Mouse (Mus musculus) C2C12 (cell line): ENCODE measurements at regions not wholly inside any gene's neighbourhood (a gene's known extent, or its start where the extent isn't known, plus 50 kb on each side); places are given as distances from the start of the nearest gene placed in this dataset.

Source experiments
- H3K27me3 ChIP-seq: one replicate; pipeline ENCODE4 v1.6.1; 2011; ENCODE audit not compliant: control insufficient read depth, insufficient read depth, insufficient read length
- H3K36me3 ChIP-seq: one replicate; pipeline ENCODE4 v1.6.1; 2011; ENCODE audit not compliant: control insufficient read depth, insufficient read depth
- H3K4me3 ChIP-seq: one replicate; pipeline ENCODE4 v1.5.1; 2011; ENCODE audit warnings: mild to moderate bottlenecking, control low read depth; ENCODE audit not compliant: poor library complexity, insufficient read depth, severe bottlenecking
- H3K79me2 ChIP-seq: one replicate; pipeline ENCODE4 v1.6.1; 2011; ENCODE audit not compliant: control insufficient read depth, insufficient read depth
- H3K79me3 ChIP-seq: one replicate; pipeline ENCODE4 v1.6.1; 2011; ENCODE audit warnings: low read depth, control low read depth
- H3ac ChIP-seq: one replicate; pipeline ENCODE3; 2011; ENCODE audit warnings: low read depth; ENCODE audit not compliant: control insufficient read depth, insufficient read length
- CEBPB ChIP-seq: IDR thresholded peaks from one replicate; pipeline ENCODE4 v1.6.1; 2011; ENCODE audit warnings: low read depth, mild to moderate bottlenecking, control low read depth, moderate library complexity
- CTCF ChIP-seq: IDR thresholded peaks from one replicate; pipeline ENCODE4 v1.5.1; 2011; ENCODE audit not compliant: control insufficient read depth, insufficient read depth, insufficient read length
- FOSL1 ChIP-seq: IDR thresholded peaks from one replicate; pipeline ENCODE4 v1.8.0; 2011; ENCODE audit warnings: mild to moderate bottlenecking, low read length; ENCODE audit not compliant: poor library complexity, insufficient read depth, severe bottlenecking
- MAX ChIP-seq: IDR thresholded peaks from one replicate; pipeline ENCODE4 v1.6.1; 2011; ENCODE audit warnings: mild to moderate bottlenecking, control low read depth
- MYOD1 ChIP-seq: IDR thresholded peaks from one replicate; pipeline ENCODE4 v1.6.1; 2011; ENCODE audit warnings: low read depth; ENCODE audit not compliant: control insufficient read depth, insufficient read length
- MYOG ChIP-seq: IDR thresholded peaks from one replicate; pipeline ENCODE4 v1.6.1; 2011; ENCODE audit not compliant: control insufficient read depth, insufficient read length; ENCODE audit errors: extremely low read depth
- USF1 ChIP-seq: IDR thresholded peaks from one replicate; pipeline ENCODE4 v1.6.1; 2011; ENCODE audit warnings: low read depth, mild to moderate bottlenecking, control low read depth, moderate library complexity

DNA sequence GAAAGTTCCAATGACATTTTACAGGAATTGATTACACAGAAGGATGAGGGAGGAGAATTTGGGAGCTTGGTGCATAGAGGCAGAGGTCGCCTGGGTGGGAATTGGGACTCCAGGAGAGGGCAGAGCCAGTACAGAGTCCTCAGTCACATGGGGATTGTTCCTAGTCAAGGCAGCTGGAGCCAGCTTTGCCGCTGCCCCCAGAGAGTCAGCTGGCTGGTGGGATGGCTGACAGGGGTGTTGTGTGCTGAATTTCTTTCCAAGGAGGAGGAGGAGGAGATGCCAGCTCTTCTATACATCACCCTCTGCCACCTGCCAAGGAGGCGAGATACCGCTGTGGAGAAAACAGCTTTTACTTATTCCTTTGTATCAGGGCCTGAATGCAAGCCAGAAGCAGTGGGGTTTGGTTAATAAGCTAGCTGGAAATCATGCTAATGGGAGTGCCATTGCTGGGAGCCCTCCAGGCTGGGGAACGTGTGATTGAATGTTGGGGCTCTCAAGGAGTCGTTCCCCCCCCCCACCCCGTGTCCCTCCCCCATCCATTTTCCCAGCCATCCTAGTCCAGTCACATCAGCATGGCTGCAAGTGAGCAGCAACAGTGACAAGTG is 78.8 kb upstream of the Dlx2 start:
- Histone ChIP-seq H3K4me3 (no peak overlapping the region), H3K79me3 (no peaks in the 10 kb centered on the region), H3K36me3 (no peaks in the 10 kb centered on the region), H3K79me2 (no peaks in the 10 kb centered on the region), H3K27me3 (no peaks in the 10 kb centered on the region), H3ac (no peak overlapping the region)
- TF ChIP-seq MYOG: no peak
- TF ChIP-seq MYOD1: no peak
- no peak for TF ChIP-seq CEBPB
- TF ChIP-seq MAX: no peak
- TF ChIP-seq USF1: no peak
- TF ChIP-seq CTCF: no peak
- no peak for TF ChIP-seq FOSL1

DNA sequence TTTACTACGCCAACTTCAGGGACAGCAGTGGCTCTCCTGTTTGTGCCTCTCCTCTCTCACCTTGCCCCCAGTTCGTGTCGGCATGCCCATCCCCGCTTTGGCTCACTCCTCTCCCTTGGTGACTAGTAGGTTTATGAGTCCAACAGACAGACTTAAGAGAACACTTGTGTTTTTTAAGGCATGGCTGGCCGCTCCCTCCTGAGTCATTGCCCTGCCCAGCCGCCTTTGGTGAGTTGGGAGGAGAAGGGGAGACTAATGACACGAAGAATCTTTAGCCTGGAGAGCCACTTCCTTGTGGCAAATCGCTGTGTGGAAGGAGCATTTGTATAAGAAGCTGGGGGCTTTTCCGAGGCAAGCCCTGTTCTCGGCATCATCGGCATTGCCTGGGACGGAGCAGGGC is 79.8 kb upstream of the Dlx2 start:
- Histone ChIP-seq H3K36me3 (no peaks in the 10 kb centered on the region), H3K27me3 (no peaks in the 10 kb centered on the region), H3K79me2 (no peaks in the 10 kb centered on the region), H3K4me3 (no peak overlapping the region), H3ac (peak overlapping the region; percentile 38), H3K79me3 (no peaks in the 10 kb centered on the region)
- TF ChIP-seq CTCF (no peak), MYOG (no peak)

DNA sequence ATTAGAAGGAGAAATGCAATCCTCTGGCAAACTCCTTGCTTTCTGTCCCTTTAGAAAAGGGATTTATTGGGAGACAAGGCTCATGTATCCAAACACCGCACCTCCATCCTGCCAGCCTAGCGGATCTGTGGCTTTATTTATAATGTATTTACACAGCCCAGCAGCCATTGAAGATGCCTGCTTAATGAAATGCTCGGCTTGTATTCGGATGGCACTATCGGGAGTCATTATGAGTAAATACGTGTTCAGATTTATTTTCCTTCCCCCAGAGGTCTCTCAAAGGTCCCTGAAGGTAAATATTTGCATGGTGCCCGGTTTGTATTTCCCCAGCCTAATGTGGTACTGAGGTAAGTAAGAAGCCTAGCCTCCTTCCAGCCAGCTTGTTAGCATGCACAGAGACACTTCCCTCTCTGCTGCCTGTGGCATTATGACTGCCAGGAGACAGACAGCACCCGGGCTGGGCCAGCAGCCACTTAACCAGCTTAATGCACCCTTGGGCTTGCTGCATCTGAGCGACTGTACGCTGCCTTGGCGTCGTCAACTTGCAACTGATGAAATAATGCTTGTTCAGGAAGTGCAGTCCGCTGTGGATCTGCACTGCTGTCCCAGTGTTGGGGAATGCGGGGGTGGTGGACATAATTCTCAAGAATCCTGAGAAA is 80.7 kb upstream of the Dlx2 start:
- H3K27me3 ChIP-seq: no peaks in the 10 kb centered on the region
- no peaks in the 10 kb centered on the region for H3K79me3 ChIP-seq
- H3K4me3 ChIP-seq: no peak overlapping the region
- no peak overlapping the region for H3ac ChIP-seq
- no peaks in the 10 kb centered on the region for H3K79me2 ChIP-seq
- H3K36me3 ChIP-seq: no peaks in the 10 kb centered on the region
- TF ChIP-seq MYOG (no peak), CTCF (no peak), MAX (no peak), USF1 (no peak), CEBPB (no peak), FOSL1 (no peak), MYOD1 (no peak)

DNA sequence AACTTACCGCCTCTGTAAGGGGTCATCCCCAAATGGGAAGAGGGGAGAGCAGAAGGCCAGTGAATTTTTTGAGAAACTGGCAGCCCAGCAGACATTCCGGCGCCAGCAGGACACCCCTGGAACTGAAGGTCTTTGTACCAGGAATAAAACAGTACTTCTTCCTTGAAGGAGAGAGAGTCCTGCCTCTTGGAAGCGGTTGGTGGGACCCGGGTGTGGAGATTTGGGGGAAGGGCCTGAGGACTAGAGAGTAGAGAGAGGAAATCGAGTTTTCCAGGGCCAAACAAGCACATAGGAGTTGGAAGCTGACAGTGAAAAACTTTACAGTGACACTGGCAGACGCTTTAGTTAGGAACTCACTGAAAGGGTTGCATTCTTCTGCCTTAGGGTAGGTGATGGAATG is 82.3 kb upstream of the Dlx2 start:
- TF ChIP-seq CTCF: no peak
- TF ChIP-seq CEBPB: no peak
- no peak for TF ChIP-seq MYOD1
- TF ChIP-seq FOSL1: no peak
- no peak for TF ChIP-seq USF1
- TF ChIP-seq MYOG: no peak
- no peak for TF ChIP-seq MAX
- H3K36me3 ChIP-seq: no peaks in the 10 kb centered on the region
- no peaks in the 10 kb centered on the region for H3K27me3 ChIP-seq
- H3K4me3 ChIP-seq: no peak overlapping the region
- no peaks in the 10 kb centered on the region for H3K79me2 ChIP-seq
- H3K79me3 ChIP-seq: no peaks in the 10 kb centered on the region
- no peak overlapping the region for H3ac ChIP-seq

DNA sequence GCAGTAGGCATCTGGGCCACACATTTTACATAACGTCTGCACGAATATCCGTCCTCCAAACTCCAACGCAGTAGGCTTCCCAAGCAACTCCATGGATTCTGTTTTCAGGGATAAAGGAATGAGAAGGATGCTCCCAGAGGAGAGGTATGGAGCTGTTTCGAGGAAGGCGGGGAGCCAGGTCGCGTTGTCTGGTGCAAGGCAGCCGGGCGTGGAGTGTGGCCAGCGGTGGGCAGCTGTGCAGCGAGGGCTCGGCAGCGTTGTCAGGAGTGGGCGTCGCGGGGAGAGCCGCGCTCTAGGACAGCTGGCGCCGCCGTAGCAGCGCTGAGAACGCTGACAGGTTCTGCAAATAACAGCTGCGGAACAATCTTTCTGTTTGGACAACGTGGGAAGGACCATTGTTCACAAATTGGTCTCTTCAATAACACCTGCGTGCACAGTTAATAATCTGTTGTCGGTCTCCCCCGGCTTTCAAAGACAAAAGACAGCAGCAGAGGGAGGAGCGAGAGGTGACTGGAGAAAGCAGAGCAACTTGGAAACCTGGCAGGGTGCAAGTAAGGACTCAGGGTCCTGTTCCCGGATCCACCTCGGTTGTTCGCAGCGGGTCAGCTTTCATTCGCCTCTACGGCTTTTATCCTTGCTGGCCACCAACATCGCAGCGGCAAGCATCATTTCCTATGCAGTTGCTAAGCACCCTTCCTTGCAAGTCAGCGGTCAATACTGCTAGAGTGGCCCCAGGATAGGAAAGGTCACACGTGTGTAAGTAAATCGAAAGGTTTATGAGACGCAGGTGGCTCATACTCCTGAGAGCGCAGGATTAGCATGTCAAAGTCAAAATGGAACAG is 83.0 kb upstream of the Dlx2 start:
- Histone ChIP-seq H3K79me3 (no peaks in the 10 kb centered on the region), H3K4me3 (no peak overlapping the region), H3ac (no peak overlapping the region), H3K36me3 (no peaks in the 10 kb centered on the region), H3K27me3 (no peaks in the 10 kb centered on the region), H3K79me2 (no peaks in the 10 kb centered on the region)
- TF ChIP-seq MYOG (no peak), MAX (no peak), MYOD1 (peak; percentile 24), CEBPB (no peak), CTCF (no peak)

DNA sequence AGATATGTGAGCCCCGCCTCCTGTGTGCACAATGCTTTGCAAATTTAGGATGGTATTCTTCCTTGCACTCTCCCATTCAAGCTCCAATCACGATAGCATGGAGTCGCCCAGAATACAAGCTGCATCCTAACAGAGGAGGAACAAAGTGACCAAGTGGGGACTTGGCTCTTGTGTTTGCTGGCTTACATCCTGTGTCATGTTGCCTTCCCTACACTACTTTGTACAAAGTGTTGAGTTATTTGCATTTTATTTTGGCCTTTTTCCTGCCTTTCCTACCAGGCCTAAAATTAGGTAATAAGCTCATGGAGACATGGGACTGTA is 83.5 kb upstream of the Dlx2 start:
- TF ChIP-seq USF1 (no peak), MYOD1 (no peak), MAX (no peak), MYOG (no peak), FOSL1 (no peak), CTCF (no peak), CEBPB (no peak)
- Histone ChIP-seq H3K79me2 (no peaks in the 10 kb centered on the region), H3K79me3 (no peaks in the 10 kb centered on the region), H3K27me3 (no peaks in the 10 kb centered on the region), H3K4me3 (no peak overlapping the region), H3ac (no peak overlapping the region), H3K36me3 (no peaks in the 10 kb centered on the region)
